Mouse (Mus musculus) bone marrow macrophage, adult 2 months (primary cell): ENCODE measurements around the gene Fkbp8. TPM values are rescaled to one million over a fixed set of nuclear protein-coding genes. Genes with fewer than 3 reads are reported as not detected.

Experiments
- H3K27ac ChIP-seq: 2 replicates; pipeline ENCODE4 v1.5.1; 2012; ENCODE audit warnings: low read depth, low read length; ENCODE audit not compliant: insufficient read depth
- H3K4me1 ChIP-seq: 2 replicates; pipeline ENCODE4 v1.6.1; 2012; ENCODE audit warnings: low read length; ENCODE audit not compliant: control insufficient read depth, insufficient read depth
- H3K4me3 ChIP-seq: 2 replicates; pipeline ENCODE4 v1.5.1; 2012; ENCODE audit warnings: mild to moderate bottlenecking, low read length, moderate library complexity; ENCODE audit not compliant: insufficient read depth
- CTCF ChIP-seq: IDR thresholded peaks from 2 replicates; pipeline ENCODE4 v1.5.1; 2012; ENCODE audit warnings: low read depth, mild to moderate bottlenecking, low read length, moderate library complexity
- POLR2A ChIP-seq: IDR thresholded peaks from 2 replicates; pipeline ENCODE4 v1.6.1; 2012; ENCODE audit warnings: mild to moderate bottlenecking, low read depth, low read length, borderline replicate concordance
- polyA plus RNA-seq: library from polyadenylated mRNA; stranded (reverse); fragments of >200 nt; gene quantifications from 2 replicates; pipeline ENCODE4 v1.2.4, GENCODE M21; 2012; ENCODE audit not compliant: missing spikeins, insufficient read depth, insufficient read length

Gene Fkbp8
- polyA plus RNA-seq, 1 experiment, result 163 TPM

- Histone ChIP-seq H3K4me1 (no peaks in the 10 kb centered on the region), H3K27ac (no peak overlapping the region), H3K4me3 (no peak overlapping the region)
Measured at GRCm38 (mm10) chr8:70502540-70502939, 25.0 kb upstream of the Fkbp8 start.

GRCm38 (mm10) chr8:70503062-70503750 lies 24.3 kb upstream of the Fkbp8 start:
- Histone ChIP-seq H3K4me3 (no peak overlapping the region), H3K27ac (no peak overlapping the region), H3K4me1 (no peaks in the 10 kb centered on the region)
- TF ChIP-seq POLR2A (no peak), CTCF (peak; percentile 87)

More at GRCm38 (mm10) chr8:70502540-70502939, 25.0 kb upstream of the Fkbp8 start:
- no peak for TF ChIP-seq CTCF
- no peak for TF ChIP-seq POLR2A

- Histone ChIP-seq H3K4me1 (no peaks in the 10 kb centered on the region), H3K27ac (no peak overlapping the region)
- TF ChIP-seq CTCF (no peak), POLR2A (no peak)
Measured at GRCm38 (mm10) chr8:70504291-70504716, 23.2 kb upstream of the Fkbp8 start.

GRCm38 (mm10) chr8:70504851-70505250 lies 22.7 kb upstream of the Fkbp8 start:
- TF ChIP-seq CTCF, result peak; percentile 39
- TF ChIP-seq POLR2A, result no peak
- Histone ChIP-seq H3K27ac (no peak overlapping the region), H3K4me3 (no peak overlapping the region), H3K4me1 (no peaks in the 10 kb centered on the region)

More at GRCm38 (mm10) chr8:70504291-70504716, 23.2 kb upstream of the Fkbp8 start:
- H3K4me3 ChIP-seq, result no peak overlapping the region

- TF ChIP-seq POLR2A (no peak), CTCF (no peak)
- no peaks in the 10 kb centered on the region for H3K4me1 ChIP-seq
- peak overlapping the region; percentile 80 for H3K4me3 ChIP-seq
- no peak overlapping the region; the same call in 1 of the 2 replicates for H3K27ac ChIP-seq
Measured at GRCm38 (mm10) chr8:70505698-70506327, 21.7 kb upstream of the Fkbp8 start.

- Histone ChIP-seq H3K4me1 (peaks cover 2% of the 10 kb centered on the region), H3K4me3 (peak within 1 kb of the TSS; percentile 80), H3K27ac (peak within 1 kb of the TSS; percentile 36)
- TF ChIP-seq POLR2A (no peak), CTCF (peak; percentile 57)
Measured at GRCm38 (mm10) chr8:70506328-70507026, 21.0 kb upstream of the Fkbp8 start, which contains the start of gene Rex1bd. TSS of gene Rex1bd (minus strand) at chr8:70506752.

- TF ChIP-seq CTCF (no peak), POLR2A (no peak)
- Histone ChIP-seq H3K4me3 (no peak overlapping the region), H3K27ac (peak overlapping the region; percentile 21; the same call in 1 of the 2 replicates), H3K4me1 (peaks cover 7% of the 10 kb centered on the region)
Measured at GRCm38 (mm10) chr8:70507027-70507393, 20.5 kb upstream of the Fkbp8 start.

- TF ChIP-seq CTCF, result no peak
- TF ChIP-seq POLR2A, result no peak
- H3K4me1 ChIP-seq, result peaks cover 23% of the 10 kb centered on the region
- H3K4me3 ChIP-seq, result peak overlapping the region; percentile 97
- peak overlapping the region; percentile 61 for H3K27ac ChIP-seq
Measured at GRCm38 (mm10) chr8:70509281-70509952, 18.1 kb upstream of the Fkbp8 start.

- H3K4me1 ChIP-seq, result peaks cover 23% of the 10 kb centered on the region
Measured at GRCm38 (mm10) chr8:70510228-70510915, 17.2 kb upstream of the Fkbp8 start, which contains the start of gene Uba52. TSS of gene Uba52 (minus strand) at chr8:70510801.

GRCm38 (mm10) chr8:70511174-70511573 lies 16.4 kb upstream of the Fkbp8 start:
- peaks cover 23% of the 10 kb centered on the region for H3K4me1 ChIP-seq

More at GRCm38 (mm10) chr8:70510228-70510915, 17.2 kb upstream of the Fkbp8 start, which contains the start of gene Uba52:
- Histone ChIP-seq H3K4me3 (peak within 1 kb of the TSS; percentile 97), H3K27ac (peak within 1 kb of the TSS; percentile 94)
- no peak for TF ChIP-seq CTCF
- TF ChIP-seq POLR2A, result peak; percentile 23; the same call in 1 of the 2 replicates

More at GRCm38 (mm10) chr8:70511174-70511573, 16.4 kb upstream of the Fkbp8 start:
- Histone ChIP-seq H3K4me3 (peak overlapping the region; percentile 97), H3K27ac (peak overlapping the region; percentile 94)
